Mouse (Mus musculus) mesoderm, embryonic 11.5 days (tissue): Measurements from ENCODE around the gene Ctsc.

Experiments used
- DNase-seq: peaks from one replicate; pipeline ENCODE4 v3.0.0-alpha.2; 2012; ENCODE audit warnings: low read depth, low spot score

Gene Ctsc

GRCm38 (mm10) chr7:88295989-88296388 lies 18.1 kb downstream of the Ctsc start:
- DNase-seq, result no peak

GRCm38 (mm10) chr7:88296932-88297331 lies 19.0 kb downstream of the Ctsc start:
- DNase-seq, result no peak

- no peak for DNase-seq
Measured at GRCm38 (mm10) chr7:88305750-88306149, 27.9 kb downstream of the Ctsc start.

- DNase-seq, result no peak
Measured at GRCm38 (mm10) chr7:88306725-88307124, 28.8 kb downstream of the Ctsc start.

GRCm38 (mm10) chr7:88310398-88311180 lies 32.7 kb downstream of the Ctsc start:
- no peak for DNase-seq

GRCm38 (mm10) chr7:88316408-88316807 lies 38.5 kb downstream of the Ctsc start:
- DNase-seq, result no peak

- no peak for DNase-seq
Measured at GRCm38 (mm10) chr7:88318474-88318873, 40.6 kb downstream of the Ctsc start.

- DNase-seq, result no peak
Measured at GRCm38 (mm10) chr7:88318904-88319303, 41.0 kb downstream of the Ctsc start.

GRCm38 (mm10) chr7:88319414-88320140 lies 41.7 kb downstream of the Ctsc start:
- no peak for DNase-seq

- no peak for DNase-seq
Measured at GRCm38 (mm10) chr7:88320628-88321336, 42.9 kb downstream of the Ctsc start.

- DNase-seq, result no peak
Measured at GRCm38 (mm10) chr7:88322431-88322830, 44.5 kb downstream of the Ctsc start.

GRCm38 (mm10) chr7:88327495-88327894 lies 49.6 kb downstream of the Ctsc start:
- DNase-seq, result no peak

- DNase-seq, result no peak
Measured at GRCm38 (mm10) chr7:88343828-88344227, 65.9 kb downstream of the Ctsc start.

GRCm38 (mm10) chr7:88346035-88346434 lies 68.2 kb downstream of the Ctsc start:
- no peak for DNase-seq

GRCm38 (mm10) chr7:88356871-88357776 lies 79.2 kb downstream of the Ctsc start:
- DNase-seq, result peak; percentile 30

- DNase-seq, result no peak
Measured at GRCm38 (mm10) chr7:88358042-88358878, 80.4 kb downstream of the Ctsc start.
